9 mouse cellular contexts compared by ENCODE assay signal in the genomic region with DNA sequence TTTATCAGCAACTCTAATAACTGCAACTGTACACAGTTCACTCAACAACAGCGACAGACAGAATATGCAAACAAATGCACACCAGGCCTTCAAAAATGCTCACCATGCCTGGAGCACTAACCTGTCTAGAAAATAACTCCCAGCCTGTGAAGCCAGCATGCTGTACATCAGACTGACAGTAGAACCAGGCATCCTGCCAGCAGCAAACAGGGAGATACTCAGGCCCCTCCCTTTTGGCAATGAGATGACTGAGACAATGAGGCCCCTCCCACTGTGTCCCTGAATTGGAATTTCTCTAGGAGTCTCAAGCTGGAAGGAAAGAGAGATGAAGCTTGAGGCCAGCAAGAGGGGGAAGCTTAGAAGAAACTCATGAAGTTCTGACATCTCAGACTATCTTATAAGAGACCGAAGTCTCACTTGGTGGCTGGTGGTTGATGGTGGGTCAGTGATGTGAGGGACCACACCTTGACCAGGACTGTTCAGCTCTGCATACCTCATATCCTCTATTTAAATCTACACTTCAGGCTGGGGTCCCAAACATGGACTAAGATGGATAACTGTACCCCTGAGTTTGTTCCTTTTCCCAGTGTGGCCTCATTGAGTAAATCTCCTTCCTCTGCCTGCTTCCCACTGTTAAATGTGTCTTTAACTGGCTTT.
DNase-seq lines count a peak whose midpoint lies in the region; ATAC-seq lines count a peak whose summit lies in the region.
"Had no signal": no experiment of that assay in that cellular context is flagged by ENCODE, and none has a peak within 500 bp of the region (broad histone marks: within the 10 kb centered on the region; RNA-seq: fewer than 3 reads in every experiment).

No protein-coding gene starts in this region.

- H3K27me3 ChIP-seq in forebrain, embryonic 15.5 days: no peaks in the 10 kb centered on the region
- H3K27me3 ChIP-seq in forebrain, embryonic 12.5 days: no peaks in the 10 kb centered on the region
- H3K27me3 ChIP-seq in lung, embryonic 15.5 days: no peaks in the 10 kb centered on the region
- H3K27me3 ChIP-seq in midbrain, embryonic 13.5 days: no peaks in the 10 kb centered on the region

- intact Hi-C loops in heart, postnatal 25 days (cut with DNase I): no loop called here

- H3K4me1 ChIP-seq in forebrain, embryonic 15.5 days: peaks cover 10% of the 10 kb centered on the region
- 0 out of 2 replicates have a peak, but pooled peaks cover 3% of the 10 kb centered on the region for H3K4me1 ChIP-seq in forebrain, embryonic 12.5 days
- H3K4me1 ChIP-seq in lung, embryonic 15.5 days: peaks cover 18% of the 10 kb centered on the region
- H3K4me1 ChIP-seq in midbrain, embryonic 13.5 days (replicated peaks): peaks cover 6% of the 10 kb centered on the region; the same call in 1 of the 2 replicates

- no peak overlapping the region for H3K4me2 ChIP-seq in forebrain, embryonic 15.5 days (replicated peaks)
- H3K4me2 ChIP-seq in forebrain, embryonic 12.5 days: no peak overlapping the region
- no peak overlapping the region for H3K4me2 ChIP-seq in lung, embryonic 15.5 days
- H3K4me2 ChIP-seq in midbrain, embryonic 13.5 days (replicated peaks): no peak overlapping the region

- no peaks in the 10 kb centered on the region for H3K9me3 ChIP-seq in forebrain, embryonic 15.5 days
- no peaks in the 10 kb centered on the region for H3K9me3 ChIP-seq in forebrain, embryonic 12.5 days
- no peaks in the 10 kb centered on the region for H3K9me3 ChIP-seq in lung, embryonic 15.5 days
- H3K9me3 ChIP-seq in midbrain, embryonic 13.5 days: no peaks in the 10 kb centered on the region

- H3K9ac ChIP-seq in forebrain, embryonic 15.5 days (replicated peaks): no peak overlapping the region
- no peak overlapping the region for H3K9ac ChIP-seq in forebrain, embryonic 12.5 days
- no peak overlapping the region for H3K9ac ChIP-seq in lung, embryonic 15.5 days
- H3K9ac ChIP-seq in midbrain, embryonic 13.5 days (replicated peaks): no peak overlapping the region
- H3K9ac ChIP-seq: liver, embryonic 14.5 days had no signal

- H3K36me3 ChIP-seq in forebrain, embryonic 15.5 days: no peaks in the 10 kb centered on the region
- no peaks in the 10 kb centered on the region for H3K36me3 ChIP-seq in forebrain, embryonic 12.5 days (replicated peaks)
- H3K36me3 ChIP-seq in lung, embryonic 15.5 days: no peaks in the 10 kb centered on the region
- no peaks in the 10 kb centered on the region for H3K36me3 ChIP-seq in midbrain, embryonic 13.5 days

- ATAC-seq in forebrain, embryonic 15.5 days (replicated peaks): peak; percentile 64
- ATAC-seq in forebrain, embryonic 12.5 days (ENCODE audit: low FRiP score): no peak
- ATAC-seq in lung, embryonic 15.5 days (ENCODE audit: borderline replicate concordance, extremely low read depth, low FRiP score, low TSS enrichment): peak; percentile 94
- ATAC-seq in midbrain, embryonic 13.5 days: no peak

- 66% methylated on average over 2 of the region's 2 CpGs for WGBS in forebrain, embryonic 15.5 days
- 91% methylated on average over 2 of the region's 2 CpGs for WGBS in forebrain, embryonic 12.5 days
- WGBS in lung, embryonic 15.5 days: 59% methylated on average over 2 of the region's 2 CpGs
- WGBS in midbrain, embryonic 13.5 days: 83% methylated on average over 2 of the region's 2 CpGs

- no peak overlapping the region for H3K4me3 ChIP-seq in forebrain, embryonic 15.5 days
- no peak overlapping the region for H3K4me3 ChIP-seq in forebrain, embryonic 12.5 days (replicated peaks)
- H3K4me3 ChIP-seq in lung, embryonic 15.5 days: no peak overlapping the region
- H3K4me3 ChIP-seq in midbrain, embryonic 13.5 days (replicated peaks): no peak overlapping the region

- peak; percentile 9 for DNase-seq in ES-CJ7 (ENCODE audit: low read depth, low spot score)
- peak; percentile 92 to 94 for DNase-seq in cerebellum, postnatal 10 days
- peak; percentile 12 for DNase-seq in heart, postnatal 25 days (ENCODE audit: low spot score)
- peak; percentile 84 for DNase-seq in testis, postnatal 10 days (ENCODE audit: low spot score)

- H3K27ac ChIP-seq in forebrain, embryonic 15.5 days (replicated peaks): no peak overlapping the region
- H3K27ac ChIP-seq in forebrain, embryonic 12.5 days: no peak overlapping the region
- H3K27ac ChIP-seq in lung, embryonic 15.5 days: peak overlapping the region; percentile 30; the same call in 1 of the 2 replicates
- no peak overlapping the region for H3K27ac ChIP-seq in midbrain, embryonic 13.5 days
- H3K27ac ChIP-seq: liver, embryonic 14.5 days had no signal

Comparison
In these comparisons a context has a peak if more than half of its experiments do, and no peak if none do; other contexts are left out.
1. ATAC-seq: peak in forebrain, embryonic 15.5 days (single experiment) and lung, embryonic 15.5 days (single experiment); none in forebrain, embryonic 12.5 days (single experiment) and midbrain, embryonic 13.5 days (single experiment).
2. DNase-seq: peak in every context shown above with its lines; median percentile 93 in cerebellum, postnatal 10 days; 84 in testis, postnatal 10 days; 12 in heart, postnatal 25 days; 9 in ES-CJ7.